ENCODE assay signal across 26 mouse cellular contexts in the genomic region with DNA sequence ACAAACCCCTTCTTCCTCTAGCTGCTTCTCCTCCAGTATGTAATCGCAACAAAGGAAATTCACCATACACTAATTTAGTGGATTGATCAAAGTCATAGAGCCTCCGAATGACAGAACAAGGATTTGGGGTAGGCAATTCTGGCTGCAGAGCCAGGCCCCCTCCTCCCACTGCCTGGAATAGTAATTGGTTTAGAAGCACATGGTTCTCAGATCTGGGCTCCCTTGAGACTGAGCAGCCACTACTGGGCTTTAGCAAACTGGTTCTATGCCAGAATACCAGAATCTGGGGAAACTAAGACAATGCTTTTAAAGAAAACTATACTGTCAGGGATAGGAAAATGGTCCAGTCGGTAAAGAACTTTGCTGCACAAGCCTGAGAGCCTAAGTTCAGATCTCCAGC.
A peak's percentile ranks its signal among the peaks of the same experiment; 100 is the strongest.
DNase-seq lines count a peak whose midpoint lies in the region; ATAC-seq lines count a peak whose summit lies in the region.
"Had no signal": no experiment of that assay in that cellular context is flagged by ENCODE, and none has a peak within 500 bp of the region (broad histone marks: within the 10 kb centered on the region; RNA-seq: fewer than 3 reads in every experiment).

No protein-coding gene starts in this region.

- ATAC-seq in embryonic facial prominence, embryonic 14.5 days (ENCODE audit: low read depth) = no peak; the same call in 1 of the 2 replicates
- ATAC-seq in heart, embryonic 11.5 days (replicated peaks; ENCODE audit: insufficient number of reproducible peaks, low FRiP score, low TSS enrichment) = no peak
- 0 out of 2 replicates have a peak, but pooled peaks have one; percentile 17 for ATAC-seq in midbrain, embryonic 15.5 days (replicated peaks)
- no peak for ATAC-seq in midbrain, embryonic 11.5 days (ENCODE audit: low FRiP score)
- ATAC-seq: forebrain, embryonic 13.5 days; forebrain, embryonic 16.5 days; hindbrain, embryonic 16.5 days; intestine, embryonic 16.5 days had no signal

- H3K9me3 ChIP-seq in embryonic facial prominence, embryonic 14.5 days (ENCODE audit: control insufficient read depth, low read length) = no peaks in the 10 kb centered on the region
- H3K9me3 ChIP-seq in embryonic facial prominence, embryonic 10.5 days = 0 out of 2 replicates have a peak, but pooled peaks cover 4% of the 10 kb centered on the region
- no peaks in the 10 kb centered on the region for H3K9me3 ChIP-seq in heart, embryonic 11.5 days (replicated peaks; ENCODE audit: control insufficient read depth, low read length)
- H3K9me3 ChIP-seq in midbrain, embryonic 15.5 days = no peaks in the 10 kb centered on the region
- H3K9me3 ChIP-seq in midbrain, embryonic 11.5 days (ENCODE audit: control insufficient read depth, low read length) = no peaks in the 10 kb centered on the region
- H3K9me3 ChIP-seq: embryonic facial prominence, embryonic 13.5 days; forebrain, embryonic 10.5 days; forebrain, embryonic 13.5 days; G1E; heart, embryonic 10.5 days; hindbrain, embryonic 10.5 days had no signal

- no peak overlapping the region for H3K4me3 ChIP-seq in embryonic facial prominence, embryonic 14.5 days (ENCODE audit: low read depth, low read length)
- no peak overlapping the region for H3K4me3 ChIP-seq in embryonic facial prominence, embryonic 10.5 days
- H3K4me3 ChIP-seq in heart, embryonic 11.5 days (ENCODE audit: low read depth, low read length) = no peak overlapping the region
- no peak overlapping the region for H3K4me3 ChIP-seq in midbrain, embryonic 15.5 days
- no peak overlapping the region for H3K4me3 ChIP-seq in midbrain, embryonic 11.5 days (ENCODE audit: low read depth, low read length)
- H3K4me3 ChIP-seq: embryonic facial prominence, embryonic 13.5 days; forebrain, embryonic 10.5 days; forebrain, embryonic 13.5 days; heart, embryonic 10.5 days; hindbrain, embryonic 10.5 days; hindbrain, embryonic 13.5 days had no signal

- DNase-seq in embryonic facial prominence, embryonic 14.5 days (ENCODE audit: low spot score) = peak; percentile 51
- DNase-seq in embryonic facial prominence, embryonic 10.5 days (ENCODE audit: low spot score) = no peak
- DNase-seq in heart, adult 11 months = peak; percentile 93
- no peak for DNase-seq in midbrain, embryonic 11.5 days (ENCODE audit: low spot score, missing footprints)
- DNase-seq: adrenal gland, adult 2 months; adrenal gland, postnatal 14 days; cerebellum, adult 11 months; cerebellum, adult 2 months; cerebellum, adult 9-11 months; cerebellum, postnatal 25 days; gastrocnemius, postnatal 36 days; heart, adult 18-20 months; heart, postnatal 36 days; kidney, adult 18-20 months had no signal

- peaks cover 24% of the 10 kb centered on the region for H3K4me1 ChIP-seq in embryonic facial prominence, embryonic 14.5 days (ENCODE audit: control insufficient read depth, insufficient read depth, low read length)
- peaks cover 16% of the 10 kb centered on the region for H3K4me1 ChIP-seq in embryonic facial prominence, embryonic 10.5 days
- H3K4me1 ChIP-seq in heart, embryonic 11.5 days (ENCODE audit: control insufficient read depth, insufficient read depth, low read length) = no peaks in the 10 kb centered on the region; the same call in 1 of the 2 replicates
- H3K4me1 ChIP-seq in midbrain, embryonic 15.5 days = no peaks in the 10 kb centered on the region
- peaks cover 5% of the 10 kb centered on the region; the same call in 1 of the 2 replicates for H3K4me1 ChIP-seq in midbrain, embryonic 11.5 days (ENCODE audit: control insufficient read depth, insufficient read depth, low read length)
- H3K4me1 ChIP-seq: forebrain, embryonic 13.5 days had no signal

- H3K9ac ChIP-seq in embryonic facial prominence, embryonic 14.5 days (ENCODE audit: low read depth, low read length) = no peak overlapping the region; the same call in 1 of the 2 replicates
- H3K9ac ChIP-seq in heart, embryonic 11.5 days (ENCODE audit: low read depth, low read length) = no peak overlapping the region
- no peak overlapping the region for H3K9ac ChIP-seq in midbrain, embryonic 15.5 days
- no peak overlapping the region for H3K9ac ChIP-seq in midbrain, embryonic 11.5 days (ENCODE audit: low read length)
- H3K9ac ChIP-seq: embryonic facial prominence, embryonic 13.5 days; forebrain, embryonic 13.5 days; hindbrain, embryonic 13.5 days had no signal

- H3K36me3 ChIP-seq in embryonic facial prominence, embryonic 14.5 days (ENCODE audit: control insufficient read depth, insufficient read depth, low read length) = no peaks in the 10 kb centered on the region
- H3K36me3 ChIP-seq in embryonic facial prominence, embryonic 10.5 days (replicated peaks) = no peaks in the 10 kb centered on the region
- H3K36me3 ChIP-seq in heart, embryonic 11.5 days (ENCODE audit: control insufficient read depth, insufficient read depth, low read length) = no peaks in the 10 kb centered on the region
- no peaks in the 10 kb centered on the region for H3K36me3 ChIP-seq in midbrain, embryonic 15.5 days (replicated peaks)
- no peaks in the 10 kb centered on the region for H3K36me3 ChIP-seq in midbrain, embryonic 11.5 days (ENCODE audit: control insufficient read depth, insufficient read depth, low read length)
- H3K36me3 ChIP-seq: forebrain, embryonic 10.5 days; G1E; hindbrain, embryonic 10.5 days; hindbrain, embryonic 13.5 days had no signal

- no peak overlapping the region for H3K4me2 ChIP-seq in embryonic facial prominence, embryonic 14.5 days (ENCODE audit: low read depth, low read length)
- H3K4me2 ChIP-seq in heart, embryonic 11.5 days = no peak overlapping the region
- no peak overlapping the region for H3K4me2 ChIP-seq in midbrain, embryonic 15.5 days
- no peak overlapping the region for H3K4me2 ChIP-seq in midbrain, embryonic 11.5 days
- H3K4me2 ChIP-seq: embryonic facial prominence, embryonic 13.5 days; forebrain, embryonic 13.5 days; hindbrain, embryonic 13.5 days had no signal

- H3K27me3 ChIP-seq in embryonic facial prominence, embryonic 14.5 days (replicated peaks; ENCODE audit: control insufficient read depth, insufficient read depth, low read length) = no peaks in the 10 kb centered on the region
- H3K27me3 ChIP-seq in embryonic facial prominence, embryonic 10.5 days (replicated peaks; ENCODE audit: low read depth, poor library complexity, severe bottlenecking) = no peaks in the 10 kb centered on the region
- no peaks in the 10 kb centered on the region for H3K27me3 ChIP-seq in heart, embryonic 11.5 days (ENCODE audit: control insufficient read depth, insufficient read depth, low read length)
- no peaks in the 10 kb centered on the region for H3K27me3 ChIP-seq in midbrain, embryonic 15.5 days (replicated peaks)
- H3K27me3 ChIP-seq in midbrain, embryonic 11.5 days (ENCODE audit: control insufficient read depth, insufficient read depth, low read length) = no peaks in the 10 kb centered on the region
- H3K27me3 ChIP-seq: embryonic facial prominence, embryonic 13.5 days; forebrain, embryonic 13.5 days; hindbrain, embryonic 13.5 days had no signal

- H3K27ac ChIP-seq in embryonic facial prominence, embryonic 14.5 days (replicated peaks; ENCODE audit: low read depth, low read length) = no peak overlapping the region
- no peak overlapping the region for H3K27ac ChIP-seq in embryonic facial prominence, embryonic 10.5 days (replicated peaks)
- H3K27ac ChIP-seq in heart, embryonic 11.5 days (ENCODE audit: low read depth, low read length) = no peak overlapping the region
- no peak overlapping the region for H3K27ac ChIP-seq in midbrain, embryonic 15.5 days
- H3K27ac ChIP-seq in midbrain, embryonic 11.5 days (ENCODE audit: low read depth, low read length) = no peak overlapping the region
- H3K27ac ChIP-seq: embryonic facial prominence, embryonic 13.5 days; forebrain, embryonic 10.5 days; forebrain, embryonic 13.5 days; heart, embryonic 10.5 days; hindbrain, embryonic 10.5 days; hindbrain, embryonic 13.5 days had no signal

- 61% methylated on average over 3 of the region's 3 CpGs for WGBS in embryonic facial prominence, embryonic 14.5 days
- WGBS in embryonic facial prominence, embryonic 10.5 days = 87% methylated on average over 3 of the region's 3 CpGs
- WGBS in heart, embryonic 11.5 days (ENCODE audit: insufficient replicate concordance) = 84% methylated on average over 3 of the region's 3 CpGs
- 78% methylated on average over 3 of the region's 3 CpGs for WGBS in midbrain, embryonic 15.5 days
- WGBS in midbrain, embryonic 11.5 days = 91% methylated on average over 3 of the region's 3 CpGs

Comparison
In these comparisons a context has a peak if more than half of its experiments do, and no peak if none do; other contexts are left out.
1. DNase-seq: peak in embryonic facial prominence, embryonic 14.5 days (single experiment) and heart, adult 11 months (single experiment); none in embryonic facial prominence, embryonic 10.5 days (single experiment) and midbrain, embryonic 11.5 days (single experiment).